Mouse (Mus musculus) c-Kit-positive CD71-negative TER-119-negative erythroid progenitor cells, embryonic 14.5 days (primary cell): ENCODE measurements around the gene Pick1.
"Not testable (repeated sequence)": the region's sequence is repeated elsewhere in the genome, so short reads cannot be mapped to it uniquely, and the experiment has no call there.

Experiments
- DNase-seq: peaks from one replicate; pipeline ENCODE4 v3.0.0-alpha.2; 2013; ENCODE audit warnings: low read depth

The Pick1 gene

GRCm38 (mm10) chr15:79225780-79226179 is 3.2 kb upstream of the Pick1 start:
- DNase-seq = not testable (repeated sequence)

- no peak for DNase-seq
Measured at GRCm38 (mm10) chr15:79235268-79235667, 6.3 kb downstream of the Pick1 start.

- no peak for DNase-seq
Measured at GRCm38 (mm10) chr15:79238036-79238435, 9.1 kb downstream of the Pick1 start.

- no peak for DNase-seq
Measured at GRCm38 (mm10) chr15:79242574-79243233, 13.7 kb downstream of the Pick1 start.

GRCm38 (mm10) chr15:79243234-79244042 is 14.5 kb downstream of the Pick1 start:
- peak; percentile 98 for DNase-seq

GRCm38 (mm10) chr15:79244071-79244893 is 15.3 kb downstream of the Pick1 start:
- no peak for DNase-seq

- no peak for DNase-seq
Measured at GRCm38 (mm10) chr15:79245321-79245720, 16.3 kb downstream of the Pick1 start.

GRCm38 (mm10) chr15:79250236-79250635 is 21.3 kb downstream of the Pick1 start:
- DNase-seq = no peak

GRCm38 (mm10) chr15:79251168-79251567 is 22.2 kb downstream of the Pick1 start:
- DNase-seq = no peak

- DNase-seq = no peak
Measured at GRCm38 (mm10) chr15:79251781-79252491, 23.0 kb downstream of the Pick1 start.

GRCm38 (mm10) chr15:79252580-79252979 is 23.6 kb downstream of the Pick1 start:
- no peak for DNase-seq

- no peak for DNase-seq
Measured at GRCm38 (mm10) chr15:79254661-79255060, 25.7 kb downstream of the Pick1 start, which contains the start of gene Slc16a8. Slc16a8 (minus strand) TSS chr15:79254761.

- no peak for DNase-seq
Measured at GRCm38 (mm10) chr15:79258521-79258920, 29.5 kb downstream of the Pick1 start.

- DNase-seq = no peak
Measured at GRCm38 (mm10) chr15:79261095-79261725, 32.2 kb downstream of the Pick1 start.

GRCm38 (mm10) chr15:79261757-79262156 is 32.8 kb downstream of the Pick1 start:
- DNase-seq = no peak

GRCm38 (mm10) chr15:79262375-79262774 is 33.4 kb downstream of the Pick1 start:
- DNase-seq = no peak

GRCm38 (mm10) chr15:79262786-79263309 is 33.9 kb downstream of the Pick1 start:
- DNase-seq = no peak

- DNase-seq = no peak
Measured at GRCm38 (mm10) chr15:79263726-79264125, 34.8 kb downstream of the Pick1 start.

GRCm38 (mm10) chr15:79265384-79265783 is 36.4 kb downstream of the Pick1 start:
- no peak for DNase-seq

- no peak for DNase-seq
Measured at GRCm38 (mm10) chr15:79268521-79268920, 39.5 kb downstream of the Pick1 start.
